Mouse (Mus musculus) thymus, adult 2 months (tissue): ENCODE measurements around the gene Sp2. TPM values are rescaled to one million over a fixed set of nuclear protein-coding genes. Genes with fewer than 3 reads are reported as not detected.
A peak's percentile ranks its signal among the peaks of the same experiment; 100 is the strongest.

ENCODE experiments used
- DNase-seq: peaks from one replicate; pipeline ENCODE4 v3.0.0; 2021
- H3K27ac ChIP-seq: fragments of 200-500 bp; 2 replicates; pipeline ENCODE4 v1.5.1; 2012; ENCODE audit warnings: low read length, control low read depth; ENCODE audit not compliant: control insufficient read depth, insufficient read depth
- H3K27me3 ChIP-seq: fragments of 200-500 bp; 2 replicates; pipeline ENCODE4 v1.6.1; 2012; ENCODE audit warnings: mild to moderate bottlenecking, low read length, moderate library complexity, mixed read lengths; ENCODE audit not compliant: control insufficient read depth, insufficient read depth
- H3K36me3 ChIP-seq: fragments of 200-500 bp; 2 replicates; pipeline ENCODE4 v1.6.1; 2012; ENCODE audit warnings: mild to moderate bottlenecking, low read length, moderate library complexity; ENCODE audit not compliant: control insufficient read depth, insufficient read depth
- H3K4me1 ChIP-seq: fragments of 200-500 bp; replicated peaks from 2 replicates; pipeline ENCODE4 v1.6.1; 2012; ENCODE audit warnings: low read length; ENCODE audit not compliant: control insufficient read depth, insufficient read depth
- H3K4me3 ChIP-seq: fragments of 200-500 bp; 2 replicates; pipeline ENCODE4 v1.5.1; 2012; ENCODE audit warnings: mild to moderate bottlenecking, low read length, control low read depth, moderate library complexity; ENCODE audit not compliant: control insufficient read depth, insufficient read depth
- CTCF ChIP-seq: fragments of 200-500 bp; IDR thresholded peaks from 2 replicates; pipeline ENCODE4 v1.5.1; 2012; ENCODE audit warnings: mild to moderate bottlenecking, control low read depth, low read length, moderate library complexity, borderline replicate concordance; ENCODE audit not compliant: control insufficient read depth, poor library complexity, insufficient read depth; ENCODE audit errors: extremely low read depth
- POLR2A ChIP-seq: fragments of 200-500 bp; IDR thresholded peaks from 2 replicates; pipeline ENCODE4 v1.6.1; 2012; ENCODE audit warnings: mild to moderate bottlenecking, low read length, control low read depth, moderate library complexity; ENCODE audit not compliant: control insufficient read depth, poor library complexity, insufficient read depth; ENCODE audit errors: extremely low read depth
- WGBS: fragments of 180-500 bp; shearing (Covaris S2); methylation state at CpG from one replicate; pipeline ENCODE4 v1.1.7; 2018; 5-methylcytosine and 5-hydroxymethylcytosine counted together
- polyA plus RNA-seq: library from polyadenylated mRNA; depleted of rRNA; stranded (reverse); fragments of >200 nt; gene quantifications from 2 replicates; pipeline ENCODE4 v1.2.3, GENCODE M21; 2012

Gene Sp2
- polyA plus RNA-seq, 1 experiment: 46.6 TPM

DNA sequence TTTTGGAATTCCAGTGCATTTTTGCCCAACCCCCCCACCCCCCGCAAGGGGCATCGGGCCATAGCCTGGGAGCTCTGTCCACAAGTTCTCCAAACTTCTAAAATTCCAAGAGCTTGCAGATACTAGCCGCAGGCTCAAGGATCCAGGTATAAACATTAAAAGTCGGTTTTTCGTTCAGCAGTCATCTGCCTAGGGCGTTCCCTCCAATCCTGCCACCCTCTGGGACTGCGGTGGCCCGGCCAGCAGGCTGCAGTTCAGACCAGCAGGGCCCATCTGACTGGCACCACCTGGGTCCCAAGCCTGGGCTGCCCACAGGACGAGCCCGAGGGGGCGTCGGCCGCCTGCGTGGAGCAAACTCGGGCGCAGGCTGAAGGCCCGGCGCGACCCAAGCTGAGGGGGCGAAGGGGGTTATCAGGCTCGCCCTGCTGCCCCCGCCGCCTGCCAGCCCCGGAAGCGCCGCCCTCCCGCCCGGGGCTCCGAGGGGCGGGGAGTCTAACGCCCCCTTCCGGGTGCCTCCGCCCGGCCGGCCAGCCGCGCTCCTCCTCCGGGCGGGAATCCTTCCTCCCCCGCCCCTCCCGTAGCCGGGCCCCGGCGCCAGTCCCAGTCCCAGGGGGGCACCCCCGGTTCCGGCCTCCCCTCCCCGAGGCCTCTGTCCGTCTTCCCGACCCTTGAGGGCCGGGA, 5.7 kb downstream of the Sp2 start:
- 1% methylated on average over 43 of the region's 50 CpGs for WGBS
- peaks cover 19% of the 10 kb centered on the region for H3K4me1 ChIP-seq

DNA sequence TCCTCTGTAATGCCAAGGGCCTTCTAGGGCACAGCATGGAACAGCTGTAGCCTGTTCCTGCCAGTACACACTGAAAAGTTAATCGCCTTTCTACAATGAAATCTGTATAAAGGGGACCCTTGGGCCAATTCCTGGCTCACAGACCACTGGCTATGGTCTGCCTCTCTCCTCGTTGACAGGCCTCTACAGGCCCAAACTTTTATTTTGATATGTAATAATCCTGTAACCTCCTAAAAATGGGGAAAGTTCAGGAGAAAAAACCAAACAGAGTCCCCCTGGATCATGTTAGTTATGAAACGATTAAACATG, 6.4 kb downstream of the Sp2 start:
- Histone ChIP-seq H3K4me1 (peaks cover 18% of the 10 kb centered on the region), H3K27me3 (no peaks in the 10 kb centered on the region), H3K36me3 (no peaks in the 10 kb centered on the region), H3K27ac (no peak overlapping the region), H3K4me3 (no peak overlapping the region)
- WGBS: 59% methylated on average over 3 of the region's 3 CpGs
- no peak for TF ChIP-seq POLR2A
- TF ChIP-seq CTCF: no peak
- no peak for DNase-seq

More for the DNA sequence above, 5.7 kb downstream of the Sp2 start:
- H3K4me3 ChIP-seq: peak overlapping the region; percentile 90
- H3K36me3 ChIP-seq: no peaks in the 10 kb centered on the region
- no peak; the same call in 1 of the 2 replicates for TF ChIP-seq POLR2A
- no peak for TF ChIP-seq CTCF
- peak overlapping the region; percentile 39 for H3K27ac ChIP-seq
- H3K27me3 ChIP-seq: no peaks in the 10 kb centered on the region
- peak; percentile 89 for DNase-seq

DNA sequence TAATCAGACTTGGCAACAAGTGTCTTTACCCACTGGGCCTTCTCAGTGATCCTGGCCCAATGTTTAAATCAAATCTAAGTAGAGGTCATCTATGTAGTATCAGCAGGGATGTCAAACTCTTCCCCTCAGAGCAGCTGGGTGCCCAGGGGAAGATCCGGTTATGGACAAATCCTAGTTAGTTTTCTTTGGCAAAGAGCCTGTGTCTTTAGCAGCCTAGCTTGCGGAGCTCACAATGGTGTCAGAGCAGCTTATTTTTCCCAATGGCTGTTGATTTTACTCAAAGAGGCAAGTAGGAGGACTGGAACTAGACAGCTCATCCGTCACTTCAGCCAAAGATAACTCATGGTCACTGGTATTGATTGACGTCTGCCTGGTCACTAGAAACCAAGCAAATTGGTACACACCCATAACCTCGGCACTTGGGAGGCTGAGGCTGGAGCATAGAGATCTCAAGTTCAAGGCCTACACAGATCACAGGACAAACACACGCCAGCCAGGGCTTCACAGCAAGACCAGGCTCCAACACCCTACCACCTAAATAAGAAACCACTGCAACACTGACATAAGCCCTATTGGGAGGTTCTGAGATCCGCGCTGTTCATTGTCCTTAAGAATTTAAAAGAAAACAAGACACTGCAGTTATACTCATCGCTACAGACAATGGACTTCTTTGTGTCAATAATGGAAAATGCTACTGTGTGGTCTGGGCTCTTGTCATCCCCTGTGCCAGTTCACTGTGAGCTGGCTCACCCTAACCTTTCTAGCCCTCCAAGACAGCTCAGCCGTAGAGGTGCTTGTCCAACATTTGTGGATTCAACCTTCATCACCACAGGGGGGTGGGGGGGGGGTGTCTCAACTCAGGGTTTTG, 7.0 kb downstream of the Sp2 start:
- H3K4me3 ChIP-seq: no peak overlapping the region
- H3K36me3 ChIP-seq: no peaks in the 10 kb centered on the region
- H3K4me1 ChIP-seq: peaks cover 18% of the 10 kb centered on the region
- TF ChIP-seq CTCF (no peak), POLR2A (no peak)
- no peak for DNase-seq
- no peak overlapping the region for H3K27ac ChIP-seq
- H3K27me3 ChIP-seq: no peaks in the 10 kb centered on the region
- WGBS: 95% methylated on average over 10 of the region's 10 CpGs

DNA sequence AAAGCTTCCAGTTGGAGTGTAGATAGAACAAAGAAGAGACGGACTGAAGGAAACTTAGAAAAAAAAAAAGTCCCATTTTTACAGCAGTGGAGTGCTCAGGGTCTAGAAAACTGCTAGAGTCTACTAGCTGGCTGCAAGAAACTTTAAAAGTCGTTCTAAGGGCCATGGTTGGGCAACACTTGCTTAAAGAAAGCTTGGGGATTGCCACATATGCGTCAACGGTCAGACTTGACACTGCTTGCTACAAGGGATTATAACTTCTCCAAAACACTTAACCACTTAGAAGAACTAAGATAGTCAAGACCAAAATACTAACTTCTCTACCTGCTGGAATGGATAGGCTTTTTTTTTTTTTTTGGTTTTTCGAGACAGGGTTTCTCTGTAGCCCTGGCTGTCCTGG, 7.9 kb downstream of the Sp2 start:
- 69% methylated on average over 5 of the region's 5 CpGs for WGBS
- H3K36me3 ChIP-seq: no peaks in the 10 kb centered on the region
- no peaks in the 10 kb centered on the region for H3K27me3 ChIP-seq
- TF ChIP-seq CTCF: no peak
- TF ChIP-seq POLR2A: no peak
- no peak overlapping the region for H3K27ac ChIP-seq
- peaks cover 18% of the 10 kb centered on the region for H3K4me1 ChIP-seq
- DNase-seq: no peak
- H3K4me3 ChIP-seq: no peak overlapping the region

DNA sequence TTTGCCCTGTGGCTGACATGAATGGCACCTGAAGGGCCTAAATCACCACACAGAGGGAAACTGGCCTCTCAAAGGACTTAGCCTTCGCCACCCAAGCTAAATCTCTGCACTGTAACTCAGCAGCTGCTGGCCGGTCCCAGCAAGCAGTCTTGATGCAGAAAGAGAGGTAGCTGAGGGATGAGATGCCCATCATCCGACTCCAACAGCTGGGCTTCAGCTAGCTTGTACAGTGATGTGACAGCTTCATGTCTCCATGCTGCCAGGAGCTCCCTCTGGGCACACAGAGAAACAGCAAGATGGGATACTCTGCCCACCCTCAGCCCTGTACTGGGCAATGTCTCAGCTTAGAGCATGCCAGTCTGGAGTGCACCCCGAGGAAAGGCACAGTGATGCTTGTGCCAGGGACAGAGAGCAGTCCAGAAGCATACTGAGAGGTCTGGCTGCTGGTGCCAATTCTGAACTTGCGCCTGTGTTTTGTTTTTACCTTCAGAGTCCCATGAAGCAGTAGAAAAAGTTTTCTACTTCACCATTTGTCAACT, 9.3 kb downstream of the Sp2 start:
- WGBS: 96% methylated on average over 5 of the region's 5 CpGs
- Histone ChIP-seq H3K27ac (no peak overlapping the region), H3K4me3 (no peak overlapping the region), H3K27me3 (no peaks in the 10 kb centered on the region), H3K36me3 (no peaks in the 10 kb centered on the region), H3K4me1 (peaks cover 20% of the 10 kb centered on the region)
- TF ChIP-seq CTCF: no peak
- TF ChIP-seq POLR2A: no peak
- no peak for DNase-seq

DNA sequence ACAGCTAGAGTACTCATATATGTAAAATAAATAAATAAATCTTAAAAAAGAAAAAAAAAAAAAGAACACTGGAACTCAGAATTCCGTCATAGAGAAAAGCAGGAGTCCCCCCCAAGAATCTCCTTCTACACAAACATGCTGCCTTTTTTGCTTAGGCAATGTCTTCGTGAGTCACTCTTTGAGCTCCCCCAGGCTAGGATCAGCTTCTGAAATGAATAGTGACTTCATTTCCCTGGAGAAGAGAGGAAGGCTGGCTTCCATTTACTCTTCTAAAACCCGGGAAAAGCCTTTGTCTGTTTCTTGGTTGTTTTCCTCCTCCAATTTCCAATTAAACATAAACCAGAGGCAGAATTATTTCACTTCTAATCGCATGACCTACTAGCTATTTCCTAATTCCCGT, 9.9 kb downstream of the Sp2 start:
- 97% methylated on average over 5 of the region's 5 CpGs for WGBS
- no peak overlapping the region for H3K4me3 ChIP-seq
- H3K36me3 ChIP-seq: no peaks in the 10 kb centered on the region
- no peaks in the 10 kb centered on the region for H3K27me3 ChIP-seq
- no peak overlapping the region for H3K27ac ChIP-seq
- peaks cover 21% of the 10 kb centered on the region for H3K4me1 ChIP-seq
- TF ChIP-seq POLR2A: no peak
- no peak for TF ChIP-seq CTCF
- no peak for DNase-seq

DNA sequence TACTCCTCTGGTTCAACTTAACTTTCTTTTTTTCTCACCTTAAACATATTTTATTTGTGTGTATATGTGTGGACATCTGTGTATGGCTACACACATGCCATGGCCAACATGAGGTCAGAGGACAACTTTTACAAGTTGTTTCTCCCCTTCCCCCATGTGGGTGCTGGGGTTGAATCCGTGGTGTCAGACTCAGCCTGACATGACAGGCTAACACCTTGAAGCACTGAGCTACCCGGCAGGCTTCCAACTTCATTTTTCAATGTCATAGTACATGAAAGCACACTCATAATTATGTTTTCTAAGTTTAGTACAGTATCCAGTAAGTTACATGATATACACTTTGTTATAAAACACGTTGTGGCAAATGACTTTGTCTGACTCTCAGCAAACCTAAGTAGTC, 12.4 kb downstream of the Sp2 start:
- Histone ChIP-seq H3K27ac (no peak overlapping the region), H3K4me3 (no peak overlapping the region), H3K27me3 (no peaks in the 10 kb centered on the region), H3K36me3 (no peaks in the 10 kb centered on the region), H3K4me1 (peaks cover 26% of the 10 kb centered on the region)
- WGBS: 84% methylated on average over 3 of the region's 3 CpGs
- no peak for DNase-seq
- TF ChIP-seq POLR2A (no peak), CTCF (no peak)
